Mouse (Mus musculus) lung, embryonic 16.5 days (tissue): ENCODE measurements at regions not wholly inside any gene's neighbourhood (a gene's known extent, or its start where the extent isn't known, plus 50 kb on each side); places are given as distances from the start of the nearest gene placed in this dataset.

Experiments used
- ATAC-seq: fragments of 200-750 bp; cut with Nextera tagmentation; 2 replicates; pipeline ENCODE4 v1.8.0; 2017; ENCODE audit warnings: low read depth, mild to moderate bottlenecking, moderate library complexity
- H3K27ac ChIP-seq: fragments of 300-500 bp; sonication (generic); 2 replicates; pipeline ENCODE4 v1.5.1; 2014; ENCODE audit warnings: mild to moderate bottlenecking, control low read depth, low read length
- H3K27me3 ChIP-seq: fragments of 300-500 bp; sonication (generic); 2 replicates; pipeline ENCODE4 v1.6.1; 2014; ENCODE audit warnings: low read depth, low read length, mixed read lengths; ENCODE audit not compliant: control insufficient read depth, insufficient read depth
- H3K36me3 ChIP-seq: fragments of 300-500 bp; sonication (generic); 2 replicates; pipeline ENCODE4 v1.6.1; 2014; ENCODE audit warnings: low read length; ENCODE audit not compliant: control insufficient read depth, insufficient read depth
- H3K4me1 ChIP-seq: fragments of 300-500 bp; sonication (generic); replicated peaks from 2 replicates; pipeline ENCODE4 v1.6.1; 2014; ENCODE audit warnings: low read length, mixed read lengths; ENCODE audit not compliant: control insufficient read depth, insufficient read depth
- H3K4me2 ChIP-seq: fragments of 300-500 bp; sonication (generic); 2 replicates; pipeline ENCODE4 v1.6.1; 2014; ENCODE audit warnings: low read depth, low read length, control low read depth
- H3K4me3 ChIP-seq: fragments of 300-500 bp; sonication (generic); 2 replicates; pipeline ENCODE4 v1.5.1; 2014; ENCODE audit warnings: mild to moderate bottlenecking, low read length, control low read depth
- H3K9ac ChIP-seq: fragments of 300-500 bp; sonication (generic); 2 replicates; pipeline ENCODE4 v1.6.1; 2014; ENCODE audit warnings: low read length, control low read depth
- H3K9me3 ChIP-seq: fragments of 300-500 bp; sonication (generic); 2 replicates; pipeline ENCODE4 v1.6.1; 2016; ENCODE audit warnings: low read length; ENCODE audit not compliant: control insufficient read depth
- WGBS: fragments of 180-500 bp; shearing (Covaris S2); extraction: QIAGEN DNeasy Blood & Tissue Kit; methylation state at CpG from one replicate; pipeline ENCODE4 v1.1.7; 2014; 5-methylcytosine and 5-hydroxymethylcytosine counted together

DNA sequence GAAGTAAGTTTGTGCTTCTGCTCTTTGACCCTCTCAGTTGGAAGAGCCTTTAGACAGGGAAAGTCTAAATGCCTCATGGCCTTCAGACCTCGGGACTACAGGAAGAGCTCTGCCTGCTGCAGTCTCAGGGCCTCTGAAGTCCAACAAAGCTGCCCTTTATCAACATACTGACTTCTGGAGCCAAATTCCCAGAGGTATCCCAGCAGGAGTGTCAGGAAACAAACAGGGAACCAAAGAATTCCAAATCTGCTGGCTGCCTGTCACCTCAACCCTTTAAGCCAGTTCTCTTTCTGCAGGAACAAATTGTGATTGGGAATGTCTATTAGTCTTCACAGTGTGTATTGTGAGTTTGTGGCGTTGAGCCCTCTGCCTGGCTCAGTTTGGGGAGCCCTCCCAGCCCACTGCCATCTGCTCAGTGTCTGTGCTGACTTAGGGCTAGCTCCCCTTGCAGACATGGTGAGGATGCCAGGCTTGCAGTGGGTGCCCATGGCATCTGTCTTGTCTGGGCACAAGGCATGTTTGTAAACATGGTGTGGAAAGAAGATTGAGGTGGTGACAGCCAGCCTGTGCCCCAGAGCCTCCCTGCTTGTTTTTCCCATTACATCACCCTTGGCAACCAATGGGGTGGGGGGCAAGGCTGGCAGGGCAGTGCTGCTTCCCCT lies 185.3 kb downstream of the Ankrd50 start:
- H3K9ac ChIP-seq = no peak overlapping the region
- H3K4me1 ChIP-seq = 0 out of 2 replicates have a peak, but pooled peaks cover 2% of the 10 kb centered on the region
- H3K4me2 ChIP-seq = no peak overlapping the region
- H3K4me3 ChIP-seq = no peak overlapping the region
- no peaks in the 10 kb centered on the region for H3K27me3 ChIP-seq
- no peak overlapping the region for H3K27ac ChIP-seq
- no peak for ATAC-seq
- 28% methylated on average over 2 of the region's 2 CpGs for WGBS
- H3K36me3 ChIP-seq = no peaks in the 10 kb centered on the region
- H3K9me3 ChIP-seq = no peaks in the 10 kb centered on the region

DNA sequence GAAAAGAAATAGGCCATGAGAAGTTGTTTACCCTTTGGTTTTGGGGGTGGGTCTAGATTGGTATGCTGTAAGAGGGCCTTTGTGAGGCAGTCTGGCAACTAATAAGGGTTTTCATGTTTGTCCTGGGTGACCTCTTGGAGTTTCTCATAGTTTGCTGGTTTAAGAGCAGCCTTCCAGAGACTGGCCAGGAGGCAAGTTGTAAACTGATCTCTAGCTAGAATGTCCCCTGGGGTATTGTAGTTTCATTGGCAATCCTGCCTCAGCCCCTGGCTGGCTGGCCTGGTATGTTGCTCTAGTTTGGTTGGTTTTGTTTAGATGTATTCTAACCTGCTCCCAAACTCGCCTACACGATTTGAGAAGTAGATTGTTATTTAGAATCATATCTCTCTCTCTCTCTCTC lies 187.1 kb downstream of the Ankrd50 start:
- Histone ChIP-seq H3K36me3 (no peaks in the 10 kb centered on the region), H3K9me3 (no peaks in the 10 kb centered on the region), H3K9ac (no peak overlapping the region), H3K4me1 (0 out of 2 replicates have a peak, but pooled peaks cover 2% of the 10 kb centered on the region), H3K27me3 (no peaks in the 10 kb centered on the region), H3K4me2 (no peak overlapping the region), H3K27ac (no peak overlapping the region), H3K4me3 (no peak overlapping the region)
- WGBS = 72% methylated on average over 2 of the region's 2 CpGs
- ATAC-seq = no peak

DNA sequence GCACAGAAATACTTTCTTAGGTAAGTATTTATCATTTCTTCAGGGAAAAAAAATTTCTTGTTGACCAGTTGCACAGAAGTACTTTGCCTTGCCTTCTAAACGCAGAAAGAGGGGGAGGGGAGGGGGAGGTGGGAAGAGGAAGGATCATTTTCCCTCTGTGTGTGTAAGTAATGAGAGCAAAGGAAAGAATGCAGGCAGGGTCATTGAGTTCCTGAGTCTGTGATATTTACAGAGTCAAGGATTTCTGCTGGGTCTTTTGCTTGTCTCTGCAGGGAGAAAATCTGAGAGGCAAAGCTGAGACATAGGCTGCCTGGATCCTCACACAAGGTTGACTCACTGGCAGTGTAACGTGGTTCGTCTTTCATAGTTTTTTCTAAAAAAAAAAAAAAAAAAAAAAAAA lies 195.6 kb downstream of the Ankrd50 start:
- no peaks in the 10 kb centered on the region for H3K27me3 ChIP-seq
- no peak overlapping the region for H3K4me2 ChIP-seq
- no peaks in the 10 kb centered on the region for H3K36me3 ChIP-seq
- H3K4me3 ChIP-seq = no peak overlapping the region
- no peak overlapping the region for H3K9ac ChIP-seq
- WGBS = 22% methylated on average over 3 of the region's 3 CpGs
- H3K4me1 ChIP-seq = peaks cover 7% of the 10 kb centered on the region
- ATAC-seq = peak; percentile 36; the same call in 1 of the 2 replicates
- no peaks in the 10 kb centered on the region for H3K9me3 ChIP-seq
- H3K27ac ChIP-seq = no peak overlapping the region

DNA sequence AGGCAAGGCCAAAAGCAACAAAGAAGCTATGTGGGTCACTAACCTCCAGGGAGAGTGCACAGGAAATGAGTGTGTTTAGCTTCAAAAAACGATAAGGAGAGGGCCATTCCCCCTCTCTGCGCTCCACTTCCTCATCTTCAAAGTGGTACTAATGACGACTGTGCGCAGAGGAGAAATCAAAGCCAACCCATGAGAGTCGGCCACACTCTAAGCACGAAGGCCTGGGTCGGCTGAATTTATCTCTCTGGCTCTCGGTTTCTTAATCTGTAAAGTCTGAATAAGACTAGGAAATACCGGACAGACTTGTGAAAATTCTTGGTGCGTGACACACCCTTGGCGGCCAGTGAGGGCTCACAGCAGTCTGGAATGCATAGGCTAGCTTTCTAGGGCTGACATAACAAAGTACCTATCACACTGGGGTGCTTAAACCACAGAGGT lies 200.9 kb downstream of the Ankrd50 start:
- H3K36me3 ChIP-seq = no peaks in the 10 kb centered on the region
- H3K9me3 ChIP-seq = no peaks in the 10 kb centered on the region
- ATAC-seq = peak; percentile 85
- H3K4me1 ChIP-seq = peaks cover 11% of the 10 kb centered on the region
- 0 out of 2 replicates have a peak overlapping the region, but pooled peaks have one; percentile 3 for H3K4me2 ChIP-seq
- 10% methylated on average over 11 of the region's 11 CpGs for WGBS
- no peak overlapping the region for H3K4me3 ChIP-seq
- H3K27ac ChIP-seq = peak overlapping the region; percentile 64
- no peak overlapping the region for H3K9ac ChIP-seq
- H3K27me3 ChIP-seq = no peaks in the 10 kb centered on the region

DNA sequence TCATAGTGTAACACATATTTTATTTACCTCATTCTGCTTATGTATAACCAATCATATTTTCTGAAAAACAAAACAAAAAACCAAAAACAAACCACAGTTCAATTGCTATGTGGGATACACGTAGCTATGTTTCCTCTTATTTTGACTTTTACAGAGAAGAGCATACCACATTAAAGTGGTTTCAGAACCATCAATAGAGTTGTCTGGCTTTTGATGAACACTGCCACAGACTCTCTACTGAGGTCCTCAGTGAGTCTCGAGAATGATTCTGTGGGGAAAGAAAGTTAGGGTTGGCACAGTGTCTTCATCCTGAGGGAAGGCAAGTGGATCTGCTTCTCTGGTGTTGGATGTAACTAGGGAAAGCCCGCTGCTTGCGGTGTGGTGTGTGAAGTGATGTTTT lies 201.8 kb downstream of the Ankrd50 start:
- Histone ChIP-seq H3K4me1 (peaks cover 7% of the 10 kb centered on the region), H3K36me3 (no peaks in the 10 kb centered on the region), H3K27ac (no peak overlapping the region), H3K27me3 (no peaks in the 10 kb centered on the region), H3K9ac (no peak overlapping the region), H3K4me2 (no peak overlapping the region), H3K4me3 (no peak overlapping the region), H3K9me3 (no peaks in the 10 kb centered on the region)
- 89% methylated on average over 4 of the region's 4 CpGs for WGBS
- no peak for ATAC-seq

DNA sequence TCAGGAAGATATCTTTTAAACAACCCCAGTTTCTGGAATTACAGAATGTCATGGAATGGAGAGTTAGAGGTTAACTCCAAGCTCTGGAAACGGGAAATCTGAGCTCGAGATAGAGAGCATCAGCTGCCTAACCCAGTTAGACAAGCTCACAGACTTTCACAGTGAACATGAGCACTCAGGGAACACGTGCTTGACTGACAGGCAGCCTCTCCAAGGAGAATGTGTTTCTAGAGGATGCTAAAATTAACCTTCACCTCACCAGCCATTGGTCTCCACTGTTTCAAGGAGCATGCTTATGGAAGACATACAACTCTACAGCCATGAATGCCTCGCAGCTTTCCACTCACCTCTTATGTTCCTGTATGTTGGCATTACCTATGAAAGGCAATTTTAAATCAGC lies 203.0 kb downstream of the Ankrd50 start:
- 28% methylated on average over 4 of the region's 4 CpGs for WGBS
- Histone ChIP-seq H3K4me2 (no peak overlapping the region), H3K4me3 (no peak overlapping the region), H3K27me3 (no peaks in the 10 kb centered on the region), H3K4me1 (peaks cover 7% of the 10 kb centered on the region), H3K36me3 (no peaks in the 10 kb centered on the region), H3K9ac (no peak overlapping the region), H3K9me3 (no peaks in the 10 kb centered on the region), H3K27ac (no peak overlapping the region)
- ATAC-seq = no peak

DNA sequence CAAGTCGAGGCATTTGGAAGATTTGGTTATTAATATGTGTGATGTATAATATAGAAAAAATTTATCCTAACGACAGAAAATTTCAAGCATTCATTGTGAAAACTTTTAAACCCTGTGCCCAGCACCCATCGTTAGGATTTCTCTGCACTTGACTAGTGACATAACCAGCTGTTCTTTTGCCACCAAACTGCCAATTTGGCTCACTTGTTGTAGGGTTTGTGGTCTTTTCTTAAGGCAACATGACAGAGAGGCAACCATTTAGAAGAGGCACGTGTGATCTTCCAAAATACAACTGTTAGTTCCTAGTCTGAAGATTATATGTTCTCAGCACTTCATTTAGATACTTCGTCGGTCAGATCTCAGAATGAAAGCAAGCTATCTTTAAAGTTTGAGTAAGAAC lies 203.8 kb downstream of the Ankrd50 start:
- Histone ChIP-seq H3K27me3 (no peaks in the 10 kb centered on the region), H3K4me3 (no peak overlapping the region), H3K27ac (no peak overlapping the region), H3K9ac (no peak overlapping the region), H3K4me2 (no peak overlapping the region), H3K9me3 (no peaks in the 10 kb centered on the region), H3K36me3 (no peaks in the 10 kb centered on the region), H3K4me1 (peaks cover 7% of the 10 kb centered on the region)
- WGBS = 61% methylated on average over 6 of the region's 6 CpGs
- ATAC-seq = no peak

DNA sequence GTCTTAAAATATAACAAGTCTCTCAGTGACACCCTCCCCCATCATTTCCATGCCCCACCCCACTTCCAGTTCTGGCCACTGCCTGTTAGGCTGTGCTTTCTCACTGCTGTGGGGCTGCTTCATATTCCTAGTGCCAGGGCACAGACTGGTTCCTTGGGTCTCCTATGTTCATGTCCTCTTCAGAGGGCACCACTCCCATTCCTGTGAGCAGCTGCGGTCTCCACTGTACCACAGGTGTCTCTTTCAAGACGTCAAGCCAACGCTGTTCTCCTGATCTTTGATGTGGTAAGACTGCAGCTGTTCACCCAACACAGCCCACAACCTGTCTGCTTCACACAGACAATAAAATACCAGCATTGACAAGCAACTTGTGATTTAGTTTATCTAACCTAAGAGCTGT lies 204.5 kb downstream of the Ankrd50 start:
- Histone ChIP-seq H3K4me2 (no peak overlapping the region), H3K9me3 (no peaks in the 10 kb centered on the region), H3K4me3 (no peak overlapping the region), H3K27ac (no peak overlapping the region), H3K36me3 (no peaks in the 10 kb centered on the region), H3K9ac (no peak overlapping the region), H3K4me1 (peaks cover 10% of the 10 kb centered on the region), H3K27me3 (no peaks in the 10 kb centered on the region)
- WGBS = 76% methylated on average over 3 of the region's 3 CpGs
- ATAC-seq = no peak

DNA sequence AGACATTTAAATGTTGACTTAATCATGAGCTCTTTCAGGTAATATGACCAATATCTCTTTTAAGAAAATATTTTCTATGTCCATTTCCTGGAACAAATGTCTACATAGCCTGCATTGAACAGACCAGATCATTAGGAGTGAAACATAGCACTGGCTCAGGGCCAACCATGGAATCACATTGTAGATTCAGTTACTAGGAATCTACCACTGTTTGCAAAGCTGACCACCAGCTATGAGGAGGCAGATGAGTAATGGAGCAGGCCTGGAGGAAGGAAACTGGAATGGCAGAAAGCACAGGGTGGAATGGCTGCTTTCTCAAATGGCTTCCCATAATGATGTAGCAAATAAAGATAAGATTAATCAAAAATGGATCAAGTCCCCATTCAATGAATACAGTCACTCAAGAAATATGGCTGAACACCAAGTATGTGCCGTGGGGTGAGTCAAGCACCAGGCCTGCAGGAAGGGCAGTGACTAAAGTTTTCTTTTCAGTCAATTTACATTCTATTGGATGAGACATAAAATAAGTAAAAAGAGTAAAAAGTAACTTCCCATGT lies 207.6 kb downstream of the Ankrd50 start:
- H3K4me2 ChIP-seq = no peak overlapping the region
- H3K36me3 ChIP-seq = no peaks in the 10 kb centered on the region
- no peak overlapping the region for H3K4me3 ChIP-seq
- H3K4me1 ChIP-seq = peaks cover 2% of the 10 kb centered on the region; the same call in 1 of the 2 replicates
- no peaks in the 10 kb centered on the region for H3K9me3 ChIP-seq
- H3K9ac ChIP-seq = no peak overlapping the region
- H3K27ac ChIP-seq = no peak overlapping the region
- no peak for ATAC-seq
- 73% methylated on average over 1 of the region's 1 CpGs for WGBS
- H3K27me3 ChIP-seq = no peaks in the 10 kb centered on the region
